9 mouse cellular contexts compared by ENCODE assay signal in genomic region chr11:51671376-51671775, GRCm38 (mm10).
"Had no signal": no experiment of that assay in that cellular context is flagged by ENCODE, and none has a peak within 500 bp of the region (broad histone marks: within the 10 kb centered on the region; RNA-seq: fewer than 3 reads in every experiment).

No protein-coding gene starts in this region.

- DNase-seq: kidney, postnatal 25 days; right cerebral cortex, postnatal 14 days; thymus, adult 2 months; thymus, postnatal 25 days had no signal

- H3K4me1 ChIP-seq: liver, embryonic 12.5 days; lung, embryonic 15.5 days; midbrain, embryonic 13.5 days had no signal

- ATAC-seq: liver, embryonic 12.5 days; midbrain, embryonic 13.5 days had no signal

- H3K27me3 ChIP-seq: limb, embryonic 15.5 days; liver, embryonic 12.5 days; lung, embryonic 15.5 days; midbrain, embryonic 13.5 days had no signal

- H3K4me3 ChIP-seq: left cerebral cortex, adult 2 months; limb, embryonic 15.5 days; liver, embryonic 12.5 days; lung, embryonic 15.5 days; midbrain, embryonic 13.5 days had no signal

- H3K9ac ChIP-seq: limb, embryonic 15.5 days; liver, embryonic 12.5 days; lung, embryonic 15.5 days; midbrain, embryonic 13.5 days had no signal

- H3K36me3 ChIP-seq: limb, embryonic 15.5 days; liver, embryonic 12.5 days; lung, embryonic 15.5 days; midbrain, embryonic 13.5 days had no signal

- H3K4me2 ChIP-seq: limb, embryonic 15.5 days; liver, embryonic 12.5 days; lung, embryonic 15.5 days; midbrain, embryonic 13.5 days had no signal

- H3K27ac ChIP-seq: left cerebral cortex, adult 2 months; limb, embryonic 15.5 days; liver, embryonic 12.5 days; lung, embryonic 15.5 days; midbrain, embryonic 13.5 days had no signal

- H3K9me3 ChIP-seq: limb, embryonic 15.5 days; liver, embryonic 12.5 days; lung, embryonic 15.5 days; midbrain, embryonic 13.5 days had no signal
